Mouse (Mus musculus) liver, postnatal 0 days (tissue): ENCODE results near the gene Kcnc4.

Experiments
- CTCF ChIP-seq: sonication (generic); IDR thresholded peaks from 2 replicates; pipeline ENCODE4 v1.5.1; 2016; ENCODE audit warnings: antibody characterized with exemption, low read depth
- EP300 ChIP-seq: IDR thresholded peaks from 2 replicates; pipeline ENCODE4 v1.6.1; 2016; ENCODE audit warnings: antibody characterized with exemption, low read depth, mild to moderate bottlenecking

GRCm38 (mm10) chr3:107495524-107495923, 36.2 kb upstream of the Kcnc4 start:
- no peak for TF ChIP-seq CTCF
- TF ChIP-seq EP300: no peak
